Mouse (Mus musculus): ENCODE measurements around the gene Olfr1033. TPM values are rescaled to one million over a fixed set of nuclear protein-coding genes. Genes with fewer than 3 reads are reported as not detected.
"Not testable (repeated sequence)": the region's sequence is repeated elsewhere in the genome, so short reads cannot be mapped to it uniquely, and the experiment has no call there.

Gene Olfr1033
- total and polyA plus RNA-seq, 2 experiments from 2014 or later = 0.21 to 1.6 TPM

DNA sequence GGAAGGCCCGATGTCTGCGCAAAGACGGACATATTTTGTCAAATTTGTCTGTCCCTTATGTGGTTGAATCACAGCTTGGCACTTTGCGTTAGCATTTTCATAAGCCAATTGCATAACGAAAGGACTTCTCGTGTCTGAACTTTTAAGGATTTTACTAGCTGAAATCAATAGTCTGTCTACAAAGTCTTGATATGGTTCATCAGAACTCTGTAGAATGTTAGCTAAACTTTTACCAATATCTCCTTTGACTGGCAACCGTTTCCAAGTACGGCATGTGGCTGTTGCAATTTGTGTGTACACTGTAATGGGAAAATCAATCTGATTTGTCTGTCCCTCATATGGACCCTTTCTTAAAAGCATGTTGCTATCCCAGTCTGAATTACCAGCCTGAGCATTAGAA, 49.8 kb downstream of the Olfr1033 start:
- Histone ChIP-seq H3K4me2 (ENCODE audit: low read depth, low read length) (no peak overlapping the region), H3K27ac (no peak overlapping the region), H3K9ac (replicated peaks; ENCODE audit: low read length) (no peak overlapping the region), H3K9me3 (ENCODE audit: low read length) (no peaks in the 10 kb centered on the region), H3K4me3 (ENCODE audit: low read length) (no peak overlapping the region), H3K36me3 (ENCODE audit: insufficient read depth, low read length) (no peaks in the 10 kb centered on the region), H3K27me3 (ENCODE audit: insufficient read depth, low read length) (no peaks in the 10 kb centered on the region), H3K4me1 (ENCODE audit: insufficient read depth, low read length) (no peaks in the 10 kb centered on the region)
- 95% methylated on average over 8 of the region's 8 CpGs for WGBS
- TF ChIP-seq CTCF (IDR thresholded peaks at IDR 0.05; ENCODE audit: low read depth) = no peak
- ATAC-seq = no peak
- no peak for DNase-seq (ENCODE audit: low spot score)

DNA sequence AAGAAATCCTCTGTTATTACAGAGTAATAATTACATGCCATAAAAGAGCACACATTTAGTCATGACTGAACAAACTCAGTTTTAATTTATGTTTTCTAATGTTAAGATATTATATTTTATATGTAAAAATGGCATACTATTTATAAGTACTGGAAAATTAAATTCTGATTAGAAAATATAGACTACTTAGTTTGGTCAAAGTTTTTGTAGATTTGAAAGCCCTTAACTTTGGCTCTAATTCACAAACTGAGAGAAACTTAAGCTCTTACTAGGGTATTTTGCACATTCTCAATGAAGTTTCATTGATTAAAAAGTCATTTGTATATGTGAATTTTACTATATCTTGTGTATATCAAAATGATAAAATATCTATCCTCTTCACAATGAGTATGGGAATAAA, 53.3 kb downstream of the Olfr1033 start, which contains the start of gene Olfr1036:
Gene Olfr1036 (plus strand): TSS at position 301 of the 400 bp plus-strand sequence.
- not testable (repeated sequence) for H3K9me3 ChIP-seq (ENCODE audit: low read length); ATAC-seq; DNase-seq (ENCODE audit: low spot score); H3K4me2 ChIP-seq (ENCODE audit: low read depth, low read length); H3K27me3 ChIP-seq (ENCODE audit: insufficient read depth, low read length); H3K27ac ChIP-seq; H3K4me3 ChIP-seq (ENCODE audit: low read length); H3K4me1 ChIP-seq (ENCODE audit: insufficient read depth, low read length); H3K9ac ChIP-seq (replicated peaks; ENCODE audit: low read length); H3K36me3 ChIP-seq (ENCODE audit: insufficient read depth, low read length)

GRCm38 (mm10) chr2:86080478-86080877, 60.0 kb downstream of the Olfr1033 start:
- DNase-seq (ENCODE audit: low spot score) = not testable (repeated sequence)

GRCm38 (mm10) chr2:86087285-86087684, 66.9 kb downstream of the Olfr1033 start, which contains the start of gene Olfr1037:
Gene Olfr1037 (minus strand): TSS chr2:86087385.
- Histone ChIP-seq H3K36me3 (ENCODE audit: insufficient read depth, low read length) (no peaks in the 10 kb centered on the region), H3K4me3 (ENCODE audit: low read length) (no peak within 1 kb of the TSS), H3K4me2 (ENCODE audit: low read depth, low read length) (no peak within 1 kb of the TSS), H3K27me3 (ENCODE audit: insufficient read depth, low read length) (no peaks in the 10 kb centered on the region), H3K9ac (replicated peaks; ENCODE audit: low read length) (no peak within 1 kb of the TSS), H3K27ac (no peak within 1 kb of the TSS), H3K9me3 (ENCODE audit: low read length) (no peaks in the 10 kb centered on the region), H3K4me1 (ENCODE audit: insufficient read depth, low read length) (no peaks in the 10 kb centered on the region)
- ATAC-seq = no peak
- TF ChIP-seq CTCF (IDR thresholded peaks at IDR 0.05; ENCODE audit: low read depth) = no peak
- no peak for DNase-seq (ENCODE audit: low spot score)
- 94% methylated on average over 2 of the region's 2 CpGs for WGBS

More at GRCm38 (mm10) chr2:86080478-86080877, 60.0 kb downstream of the Olfr1033 start:
- not testable (repeated sequence) for H3K27ac ChIP-seq; H3K4me2 ChIP-seq (ENCODE audit: low read depth, low read length); H3K9ac ChIP-seq (replicated peaks; ENCODE audit: low read length); H3K36me3 ChIP-seq (ENCODE audit: insufficient read depth, low read length); H3K4me3 ChIP-seq (ENCODE audit: low read length); H3K4me1 ChIP-seq (ENCODE audit: insufficient read depth, low read length); ATAC-seq; H3K27me3 ChIP-seq (ENCODE audit: insufficient read depth, low read length); H3K9me3 ChIP-seq (ENCODE audit: low read length)
- WGBS = 83% methylated on average over 1 of the region's 1 CpGs

Other genes starting within 250 kb of the Olfr1033 start
- gene Olfr1014, start 247.9 kb upstream of the Olfr1033 start, total RNA-seq (2014; rRNA removed) = not detected in 2 replicates
- gene Olfr1014, start 247.9 kb upstream of the Olfr1033 start, polyA plus RNA-seq (2015; fragmentation: Nextera tagmentation; extraction: Ambion mirVana) = not detected in 2 replicates
- gene Olfr1015, start 238.6 kb upstream of the Olfr1033 start, total RNA-seq (2014; rRNA removed) = not detected in 2 replicates
- gene Olfr1015, start 238.6 kb upstream of the Olfr1033 start, polyA plus RNA-seq (2015; fragmentation: Nextera tagmentation; extraction: Ambion mirVana) = not detected in 2 replicates
- not detected in 2 replicates for gene Olfr1016, start 218.1 kb upstream of the Olfr1033 start, total RNA-seq (2014; rRNA removed)
- not detected in 2 replicates for gene Olfr1016, start 218.1 kb upstream of the Olfr1033 start, polyA plus RNA-seq (2015; fragmentation: Nextera tagmentation; extraction: Ambion mirVana)
- not detected in 2 replicates for gene Olfr1018, start 202.2 kb upstream of the Olfr1033 start, total RNA-seq (2014; rRNA removed)
- gene Olfr1018, start 202.2 kb upstream of the Olfr1033 start, polyA plus RNA-seq (2015; fragmentation: Nextera tagmentation; extraction: Ambion mirVana) = not detected in 2 replicates
- gene Olfr1019, start 175.2 kb upstream of the Olfr1033 start, total RNA-seq (2014; rRNA removed) = not detected in 2 replicates
- gene Olfr1019, start 175.2 kb upstream of the Olfr1033 start, polyA plus RNA-seq (2015; fragmentation: Nextera tagmentation; extraction: Ambion mirVana) = not detected in 2 replicates
- not detected in 2 replicates for gene Olfr1020, start 173.6 kb upstream of the Olfr1033 start, total RNA-seq (2014; rRNA removed)
- gene Olfr1020, start 173.6 kb upstream of the Olfr1033 start, polyA plus RNA-seq (2015; fragmentation: Nextera tagmentation; extraction: Ambion mirVana) = not detected in 2 replicates
- not detected in 2 replicates for gene Olfr1022, start 152.0 kb upstream of the Olfr1033 start, total RNA-seq (2014; rRNA removed)
- not detected in 2 replicates for gene Olfr1022, start 152.0 kb upstream of the Olfr1033 start, polyA plus RNA-seq (2015; fragmentation: Nextera tagmentation; extraction: Ambion mirVana)
- not detected in 2 replicates for gene Olfr1023, start 135.0 kb upstream of the Olfr1033 start, total RNA-seq (2014; rRNA removed)
- not detected in 2 replicates for gene Olfr1023, start 135.0 kb upstream of the Olfr1033 start, polyA plus RNA-seq (2015; fragmentation: Nextera tagmentation; extraction: Ambion mirVana)
- not detected in 2 replicates for gene Olfr1024, start 115.6 kb upstream of the Olfr1033 start, total RNA-seq (2014; rRNA removed)
- gene Olfr1024, start 115.6 kb upstream of the Olfr1033 start, polyA plus RNA-seq (2015; fragmentation: Nextera tagmentation; extraction: Ambion mirVana) = not detected in 2 replicates
- gene Olfr1025-ps1, start 105.4 kb upstream of the Olfr1033 start, total RNA-seq (2014; rRNA removed) = not detected in 2 replicates
- gene Olfr1025-ps1, start 105.4 kb upstream of the Olfr1033 start, polyA plus RNA-seq (2015; fragmentation: Nextera tagmentation; extraction: Ambion mirVana) = not detected in 2 replicates
- not detected in 2 replicates for gene Olfr1026, start 99.1 kb upstream of the Olfr1033 start, total RNA-seq (2014; rRNA removed)
- not detected in 2 replicates for gene Olfr1026, start 99.1 kb upstream of the Olfr1033 start, polyA plus RNA-seq (2015; fragmentation: Nextera tagmentation; extraction: Ambion mirVana)
- gene Olfr1028, start 70.2 kb upstream of the Olfr1033 start, total RNA-seq (2014; rRNA removed) = not detected in 2 replicates
- not detected in 2 replicates for gene Olfr1028, start 70.2 kb upstream of the Olfr1033 start, polyA plus RNA-seq (2015; fragmentation: Nextera tagmentation; extraction: Ambion mirVana)
- not detected in 2 replicates for gene Olfr1029, start 46.7 kb upstream of the Olfr1033 start, total RNA-seq (2014; rRNA removed)
- gene Olfr1029, start 46.7 kb upstream of the Olfr1033 start, polyA plus RNA-seq (2015; fragmentation: Nextera tagmentation; extraction: Ambion mirVana) = not detected in 2 replicates
- not detected in 2 replicates for gene Olfr1030, start 41.4 kb upstream of the Olfr1033 start, total RNA-seq (2014; rRNA removed)
- gene Olfr1030, start 41.4 kb upstream of the Olfr1033 start, polyA plus RNA-seq (2015; fragmentation: Nextera tagmentation; extraction: Ambion mirVana) = not detected in 2 replicates
- not detected in 2 replicates for gene Olfr1031, start 30.3 kb upstream of the Olfr1033 start, total RNA-seq (2014; rRNA removed)
- gene Olfr1031, start 30.3 kb upstream of the Olfr1033 start, polyA plus RNA-seq (2015; fragmentation: Nextera tagmentation; extraction: Ambion mirVana) = not detected in 2 replicates
- not detected in 2 replicates for gene Olfr1032, start 15.1 kb upstream of the Olfr1033 start, total RNA-seq (2014; rRNA removed)
- gene Olfr1032, start 15.1 kb upstream of the Olfr1033 start, polyA plus RNA-seq (2015; fragmentation: Nextera tagmentation; extraction: Ambion mirVana) = not detected in 2 replicates
- gene Olfr1034, start 25.2 kb downstream of the Olfr1033 start, total RNA-seq (2014; rRNA removed) = 0.05 TPM in 1 of 2 replicates, not detected in the other
- gene Olfr1034, start 25.2 kb downstream of the Olfr1033 start, polyA plus RNA-seq (2015; fragmentation: Nextera tagmentation; extraction: Ambion mirVana) = 0.04 TPM in 1 of 2 replicates, not detected in the other
- not detected in 2 replicates for gene Olfr1036, start 53.4 kb downstream of the Olfr1033 start, total RNA-seq (2014; rRNA removed)
- gene Olfr1036, start 53.4 kb downstream of the Olfr1033 start, polyA plus RNA-seq (2015; fragmentation: Nextera tagmentation; extraction: Ambion mirVana) = not detected in 2 replicates
- gene Olfr1037, start 66.8 kb downstream of the Olfr1033 start, total RNA-seq (2014; rRNA removed) = not detected in 2 replicates
- gene Olfr1037, start 66.8 kb downstream of the Olfr1033 start, polyA plus RNA-seq (2015; fragmentation: Nextera tagmentation; extraction: Ambion mirVana) = not detected in 2 replicates
- not detected in 2 replicates for gene Olfr1039, start 115.3 kb downstream of the Olfr1033 start, total RNA-seq (2014; rRNA removed)
- gene Olfr1039, start 115.3 kb downstream of the Olfr1033 start, polyA plus RNA-seq (2015; fragmentation: Nextera tagmentation; extraction: Ambion mirVana) = not detected in 2 replicates
- not detected in 2 replicates for gene Olfr1040, start 126.1 kb downstream of the Olfr1033 start, total RNA-seq (2014; rRNA removed)
- not detected in 2 replicates for gene Olfr1040, start 126.1 kb downstream of the Olfr1033 start, polyA plus RNA-seq (2015; fragmentation: Nextera tagmentation; extraction: Ambion mirVana)
- gene Olfr1042, start 141.2 kb downstream of the Olfr1033 start, total RNA-seq (2014; rRNA removed) = not detected in 2 replicates
- gene Olfr1042, start 141.2 kb downstream of the Olfr1033 start, polyA plus RNA-seq (2015; fragmentation: Nextera tagmentation; extraction: Ambion mirVana) = not detected in 2 replicates
- not detected in 2 replicates for gene Olfr1043, start 146.9 kb downstream of the Olfr1033 start, total RNA-seq (2014; rRNA removed)
- not detected in 2 replicates for gene Olfr1043, start 146.9 kb downstream of the Olfr1033 start, polyA plus RNA-seq (2015; fragmentation: Nextera tagmentation; extraction: Ambion mirVana)
- gene Olfr1044, start 157.2 kb downstream of the Olfr1033 start, total RNA-seq (2014; rRNA removed) = not detected in 2 replicates
- gene Olfr1044, start 157.2 kb downstream of the Olfr1033 start, polyA plus RNA-seq (2015; fragmentation: Nextera tagmentation; extraction: Ambion mirVana) = not detected in 2 replicates
- not detected in 2 replicates for gene Olfr52, start 165.1 kb downstream of the Olfr1033 start, total RNA-seq (2014; rRNA removed)
- gene Olfr52, start 165.1 kb downstream of the Olfr1033 start, polyA plus RNA-seq (2015; fragmentation: Nextera tagmentation; extraction: Ambion mirVana) = not detected in 2 replicates
- gene Olfr1045, start 182.4 kb downstream of the Olfr1033 start, total RNA-seq (2014; rRNA removed) = not detected in 2 replicates
- gene Olfr1045, start 182.4 kb downstream of the Olfr1033 start, polyA plus RNA-seq (2015; fragmentation: Nextera tagmentation; extraction: Ambion mirVana) = not detected in 2 replicates
- not detected in 2 replicates for gene Olfr1046, start 198.7 kb downstream of the Olfr1033 start, total RNA-seq (2014; rRNA removed)
- gene Olfr1046, start 198.7 kb downstream of the Olfr1033 start, polyA plus RNA-seq (2015; fragmentation: Nextera tagmentation; extraction: Ambion mirVana) = not detected in 2 replicates
- gene Olfr1047, start 210.8 kb downstream of the Olfr1033 start, total RNA-seq (2014; rRNA removed) = not detected in 2 replicates
- gene Olfr1047, start 210.8 kb downstream of the Olfr1033 start, polyA plus RNA-seq (2015; fragmentation: Nextera tagmentation; extraction: Ambion mirVana) = not detected in 2 replicates
- gene Olfr1048, start 219.7 kb downstream of the Olfr1033 start, total RNA-seq (2014; rRNA removed) = not detected in 2 replicates
- gene Olfr1048, start 219.7 kb downstream of the Olfr1033 start, polyA plus RNA-seq (2015; fragmentation: Nextera tagmentation; extraction: Ambion mirVana) = not detected in 2 replicates
- gene Olfr1049, start 237.7 kb downstream of the Olfr1033 start, total RNA-seq (2014; rRNA removed) = not detected in 2 replicates
- not detected in 2 replicates for gene Olfr1049, start 237.7 kb downstream of the Olfr1033 start, polyA plus RNA-seq (2015; fragmentation: Nextera tagmentation; extraction: Ambion mirVana)